In genomic region chr10:86498051-86498672, GRCm38 (mm10) we compare ENCODE assay signal across 9 mouse cellular contexts. TPM values are rescaled to one million over a fixed set of nuclear protein-coding genes. Genes with fewer than 3 reads are reported as not detected.
DNase-seq lines count a peak whose midpoint lies in the region; ATAC-seq and TF ChIP-seq lines count a peak whose summit lies in the region.
"Had no signal": no experiment of that assay in that cellular context is flagged by ENCODE, and none has a peak within 500 bp of the region (broad histone marks: within the 10 kb centered on the region; RNA-seq: fewer than 3 reads in every experiment).

No protein-coding gene starts in this region.

- H3K4me3 ChIP-seq in embryonic facial prominence, embryonic 14.5 days (ENCODE audit: low read depth, low read length), result peak overlapping the region; percentile 62
- H3K4me3 ChIP-seq in heart, postnatal 0 days (ENCODE audit: low read depth, low read length), result peak overlapping the region; percentile 56
- peak overlapping the region; percentile 45 for H3K4me3 ChIP-seq in liver, embryonic 16.5 days (ENCODE audit: low read depth, low read length)

- 1% methylated on average over 11 of the region's 12 CpGs for WGBS in embryonic facial prominence, embryonic 14.5 days
- WGBS in heart, postnatal 0 days, result 1% methylated on average over 12 of the region's 12 CpGs
- WGBS in liver, embryonic 16.5 days (ENCODE audit: insufficient replicate concordance), result 8% methylated on average over 12 of the region's 12 CpGs

- H3K27me3 ChIP-seq in embryonic facial prominence, embryonic 14.5 days (replicated peaks; ENCODE audit: control insufficient read depth, insufficient read depth, low read length), result no peaks in the 10 kb centered on the region
- no peaks in the 10 kb centered on the region for H3K27me3 ChIP-seq in heart, postnatal 0 days (ENCODE audit: control insufficient read depth, insufficient read depth, low read length)
- no peaks in the 10 kb centered on the region for H3K27me3 ChIP-seq in liver, embryonic 16.5 days (ENCODE audit: control insufficient read depth, insufficient read depth, low read depth, low read length)

- TF ChIP-seq EP300 in heart, postnatal 0 days (IDR thresholded peaks at IDR 0.05; ENCODE audit: low read depth), result no peak

- peaks cover 10% of the 10 kb centered on the region; the same call in 1 of the 2 replicates for H3K4me1 ChIP-seq in embryonic facial prominence, embryonic 14.5 days (ENCODE audit: control insufficient read depth, insufficient read depth, low read length)
- peaks cover 5% of the 10 kb centered on the region; the same call in 1 of the 2 replicates for H3K4me1 ChIP-seq in heart, postnatal 0 days (ENCODE audit: control insufficient read depth, insufficient read depth)
- no peaks in the 10 kb centered on the region for H3K4me1 ChIP-seq in liver, embryonic 16.5 days (ENCODE audit: control insufficient read depth, low read depth, low read length)

- peak overlapping the region; percentile 77 for H3K27ac ChIP-seq in embryonic facial prominence, embryonic 14.5 days (replicated peaks; ENCODE audit: low read depth, low read length)
- H3K27ac ChIP-seq in heart, postnatal 0 days (ENCODE audit: low read depth), result no peak overlapping the region
- no peak overlapping the region for H3K27ac ChIP-seq in liver, embryonic 16.5 days (ENCODE audit: low read length)

- ATAC-seq in embryonic facial prominence, embryonic 14.5 days (ENCODE audit: low read depth), result peak; percentile 73
- peak; percentile 60 for ATAC-seq in heart, postnatal 0 days (ENCODE audit: insufficient read depth, low read depth)
- ATAC-seq in liver, embryonic 16.5 days (ENCODE audit: low read depth), result peak; percentile 39

- peak overlapping the region; percentile 75 for H3K9ac ChIP-seq in embryonic facial prominence, embryonic 14.5 days (ENCODE audit: low read depth, low read length)
- peak overlapping the region; percentile 55 for H3K9ac ChIP-seq in heart, postnatal 0 days (replicated peaks; ENCODE audit: low read depth, low read length)
- H3K9ac ChIP-seq in liver, embryonic 16.5 days (ENCODE audit: low read depth, low read length), result peak overlapping the region; percentile 4; the same call in 1 of the 2 replicates

- H3K9me3 ChIP-seq in embryonic facial prominence, embryonic 14.5 days (ENCODE audit: control insufficient read depth, low read length), result no peaks in the 10 kb centered on the region
- no peaks in the 10 kb centered on the region for H3K9me3 ChIP-seq in heart, postnatal 0 days (replicated peaks; ENCODE audit: control insufficient read depth, low read length)
- no peaks in the 10 kb centered on the region for H3K9me3 ChIP-seq in liver, embryonic 16.5 days (replicated peaks; ENCODE audit: control insufficient read depth, low read length)

- no peak for TF ChIP-seq CTCF in heart, postnatal 0 days (IDR thresholded peaks at IDR 0.05; ENCODE audit: low read depth)

- no peaks in the 10 kb centered on the region for H3K36me3 ChIP-seq in embryonic facial prominence, embryonic 14.5 days (ENCODE audit: control insufficient read depth, insufficient read depth, low read length)
- no peaks in the 10 kb centered on the region for H3K36me3 ChIP-seq in heart, postnatal 0 days (replicated peaks; ENCODE audit: control insufficient read depth, insufficient read depth, low read length)
- H3K36me3 ChIP-seq in liver, embryonic 16.5 days (ENCODE audit: control insufficient read depth, insufficient read depth), result no peaks in the 10 kb centered on the region

- peak overlapping the region; percentile 92 for H3K4me2 ChIP-seq in embryonic facial prominence, embryonic 14.5 days (ENCODE audit: low read depth, low read length)
- H3K4me2 ChIP-seq in heart, postnatal 0 days (ENCODE audit: low read depth, low read length), result peak overlapping the region; percentile 75
- H3K4me2 ChIP-seq in liver, embryonic 16.5 days (ENCODE audit: low read depth, low read length), result peak overlapping the region; percentile 60

- DNase-seq in 3T3-L1 (ENCODE audit: low read depth, low spot score) (peak; percentile 16), R1 (ENCODE audit: low read depth, low spot score) (peak; percentile 62)
- peak; percentile 90 for DNase-seq in embryonic facial prominence, embryonic 14.5 days (ENCODE audit: low spot score)
- DNase-seq in heart, postnatal 0 days (ENCODE audit: low spot score), result peak; percentile 73
- peak; percentile 72 to 81 for DNase-seq in kidney, postnatal 36 days
- peak; percentile 12 for DNase-seq in ovary, postnatal 14 days (ENCODE audit: low spot score)
- DNase-seq in thymus, postnatal 36 days, result no peak

RNA-seq across cellular contexts. Expression of gene Syn3, which starts 0.5 kb away (rescaled TPM):
- polyA plus RNA-seq in embryonic facial prominence, embryonic 14.5 days (2014; fragmentation: Nextera tagmentation; extraction: Ambion mirVana), result 2.0 and 2.4 TPM in 2 replicates
- total RNA-seq in heart, postnatal 0 days (2014; rRNA removed; ENCODE audit: low replicate concordance), result 0.15 TPM in 1 of 2 replicates, not detected in the other
- 0.48 and 0.60 TPM in 2 replicates for polyA plus RNA-seq in heart, postnatal 0 days (2015; fragmentation: Nextera tagmentation; extraction: Ambion mirVana)
- polyA plus RNA-seq in liver, embryonic 16.5 days (2015; fragmentation: Nextera tagmentation; extraction: Ambion mirVana), result 0.22 and 0.27 TPM in 2 replicates
- total RNA-seq: neutrophil, adult 5-6 weeks had no signal

Comparison
In these comparisons a context has a peak if more than half of its experiments do, and no peak if none do; other contexts are left out.
1. DNase-seq: peak in 3T3-L1 (single experiment), R1 (single experiment), embryonic facial prominence, embryonic 14.5 days (single experiment), heart, postnatal 0 days (single experiment), kidney, postnatal 36 days (2 of 2) and ovary, postnatal 14 days (single experiment); none in thymus, postnatal 36 days (0 of 2).
2. H3K9ac ChIP-seq: peak in every context shown above with its lines; median percentile 75 in embryonic facial prominence, embryonic 14.5 days; 55 in heart, postnatal 0 days; 4 in liver, embryonic 16.5 days.
3. Peak in every context shown above with its lines, with median percentiles within 50 percentile points of each other: ATAC-seq, H3K4me2 ChIP-seq and H3K4me3 ChIP-seq.